Mouse (Mus musculus) limb, embryonic 15.5 days (tissue): ENCODE results near the gene Zdhhc1. TPM values are rescaled to one million over a fixed set of nuclear protein-coding genes. Genes with fewer than 3 reads are reported as not detected.

Source experiments
- ATAC-seq: fragments of 200-750 bp; cut with Nextera tagmentation; 2 replicates; pipeline ENCODE4 v1.8.0; 2017; ENCODE audit warnings: low read depth, moderate TSS enrichment; ENCODE audit not compliant: insufficient number of reproducible peaks, low FRiP score, low TSS enrichment
- H3K27ac ChIP-seq: fragments of 300-500 bp; sonication (generic); 2 replicates; pipeline ENCODE4 v1.5.1; 2015; ENCODE audit warnings: moderate library complexity, mild to moderate bottlenecking, inconsistent platforms
- H3K27me3 ChIP-seq: fragments of 300-500 bp; sonication (generic); 2 replicates; pipeline ENCODE4 v1.6.1; 2015; ENCODE audit warnings: inconsistent platforms
- H3K36me3 ChIP-seq: fragments of 300-500 bp; sonication (generic); 2 replicates; pipeline ENCODE4 v1.6.1; 2015; ENCODE audit warnings: inconsistent platforms
- H3K4me1 ChIP-seq: fragments of 300-500 bp; sonication (generic); 2 replicates; pipeline ENCODE4 v1.6.1; 2015; ENCODE audit warnings: inconsistent platforms
- H3K4me2 ChIP-seq: fragments of 300-500 bp; sonication (generic); 2 replicates; pipeline ENCODE4 v1.6.1; 2015; ENCODE audit warnings: mild to moderate bottlenecking, inconsistent platforms
- H3K4me3 ChIP-seq: fragments of 300-500 bp; sonication (generic); 2 replicates; pipeline ENCODE4 v1.5.1; 2015; ENCODE audit warnings: mild to moderate bottlenecking, inconsistent platforms
- H3K9ac ChIP-seq: fragments of 300-500 bp; sonication (generic); 2 replicates; pipeline ENCODE4 v1.6.1; 2015; ENCODE audit warnings: inconsistent platforms
- H3K9me3 ChIP-seq: fragments of 300-500 bp; sonication (generic); 2 replicates; pipeline ENCODE4 v1.6.1; 2016; ENCODE audit warnings: inconsistent platforms
- WGBS: fragments of 180-500 bp; shearing (Covaris S2); methylation state at CpG from one replicate; pipeline ENCODE4 v1.1.7; 2015; 5-methylcytosine and 5-hydroxymethylcytosine counted together
- polyA plus RNA-seq: library from polyadenylated mRNA; unstranded; fragments of >200 nt; fragmentation: Nextera tagmentation; extraction: Ambion mirVana; gene quantifications from 2 replicates; pipeline ENCODE4 v1.2.1, GENCODE M21; 2015

Gene Zdhhc1
- 40.0 and 42.2 TPM in 2 replicates for polyA plus RNA-seq

DNA sequence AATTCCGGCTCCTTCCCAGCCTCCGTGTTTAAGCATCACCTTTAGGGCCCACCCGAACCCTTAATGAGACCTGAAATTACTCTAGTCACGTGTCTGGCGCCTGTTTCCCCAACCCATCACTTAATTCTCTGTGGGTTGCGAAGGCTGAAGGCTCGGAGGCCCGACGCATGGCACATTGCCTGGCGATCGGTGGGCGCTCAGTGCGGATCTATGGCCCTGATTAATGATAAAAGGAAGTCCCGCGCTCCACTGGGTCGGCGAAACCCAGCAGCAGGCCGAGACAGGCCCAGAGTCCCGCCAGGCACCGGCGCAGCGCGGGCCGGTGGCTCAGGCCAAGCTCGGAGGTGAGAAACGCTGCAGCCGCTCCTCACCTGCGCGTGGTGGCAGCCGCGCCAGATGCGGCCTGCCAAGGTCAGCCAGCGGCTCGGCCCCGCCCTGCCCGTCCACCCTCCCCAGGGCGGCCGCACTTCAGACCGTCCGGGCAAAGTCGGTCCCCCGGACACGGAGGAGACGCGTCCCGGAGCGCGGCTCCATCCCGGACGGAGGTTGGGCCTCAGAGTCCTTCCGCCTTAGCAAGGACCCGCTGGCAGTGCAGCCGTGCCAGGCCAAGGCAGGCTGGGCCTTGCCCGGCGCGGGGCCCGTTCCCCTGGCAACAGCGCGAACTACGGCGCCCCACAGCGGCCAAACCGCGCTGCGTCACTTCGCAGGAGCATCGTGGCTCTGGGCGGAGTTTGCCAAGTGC, at the start of gene Zdhhc1:
Gene Zdhhc1 (minus strand): TSS at position 464 of the 742 bp plus-strand sequence.
- Histone ChIP-seq H3K36me3 (no peaks in the 10 kb centered on the region), H3K9ac (peak within 1 kb of the TSS; percentile 91), H3K9me3 (no peaks in the 10 kb centered on the region), H3K4me3 (peak within 1 kb of the TSS; percentile 83), H3K27ac (peak within 1 kb of the TSS; percentile 89), H3K27me3 (no peaks in the 10 kb centered on the region), H3K4me1 (peaks cover 21% of the 10 kb centered on the region), H3K4me2 (peak within 1 kb of the TSS; percentile 84)
- peak; percentile 76 for ATAC-seq
- under 1% methylated on average over 68 of the region's 68 CpGs for WGBS

- no peaks in the 10 kb centered on the region for H3K27me3 ChIP-seq
- H3K4me1 ChIP-seq: peaks cover 34% of the 10 kb centered on the region
- no peaks in the 10 kb centered on the region for H3K9me3 ChIP-seq
- ATAC-seq: no peak
- H3K27ac ChIP-seq: peak overlapping the region; percentile 33; the same call in 1 of the 2 replicates
- 78% methylated on average over 3 of the region's 3 CpGs for WGBS
- H3K9ac ChIP-seq: no peak overlapping the region
- no peak overlapping the region for H3K4me3 ChIP-seq
- H3K36me3 ChIP-seq: peaks cover 5% of the 10 kb centered on the region; the same call in 1 of the 2 replicates
- H3K4me2 ChIP-seq: no peak overlapping the region
These were observed 48.5 kb upstream of the Zdhhc1 start for GRCm38 (mm10) chr8:105545249-105545648.

DNA sequence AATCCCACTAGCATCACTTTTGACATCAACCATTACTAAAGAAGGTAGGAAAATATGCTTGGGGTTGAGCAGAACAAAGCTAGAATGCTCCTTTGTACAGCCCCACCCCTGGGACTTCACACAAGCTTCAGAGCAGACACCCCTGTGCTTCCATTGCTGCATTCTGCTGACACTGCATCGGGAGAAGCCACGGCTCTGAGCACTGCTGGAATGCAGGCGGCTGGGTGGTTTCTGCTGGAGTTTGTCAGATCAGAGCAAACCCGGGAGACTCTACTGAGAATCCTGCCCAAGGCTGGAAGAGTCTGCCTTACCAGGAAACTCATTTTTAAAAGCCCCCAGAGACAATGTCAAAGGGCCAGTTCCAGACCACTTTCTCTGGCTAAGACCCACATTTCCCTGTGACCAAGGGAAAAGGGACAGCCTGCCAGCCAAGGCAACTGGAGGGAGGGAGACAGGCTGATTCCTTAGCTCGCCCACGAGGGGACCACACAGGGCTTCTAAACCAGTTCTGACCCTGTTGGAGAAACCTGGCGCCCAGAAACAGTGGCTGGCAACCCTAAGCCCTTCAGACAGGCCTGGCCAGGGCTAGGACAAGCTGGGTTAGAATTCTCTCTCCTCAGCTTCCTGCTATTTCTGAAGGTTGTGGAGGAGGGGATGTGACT, 48.0 kb upstream of the Zdhhc1 start:
- H3K27me3 ChIP-seq: no peaks in the 10 kb centered on the region
- H3K4me2 ChIP-seq: no peak overlapping the region
- H3K36me3 ChIP-seq: peaks cover 5% of the 10 kb centered on the region; the same call in 1 of the 2 replicates
- WGBS: 48% methylated on average over 7 of the region's 7 CpGs
- no peak overlapping the region for H3K4me3 ChIP-seq
- peaks cover 34% of the 10 kb centered on the region for H3K4me1 ChIP-seq
- peak overlapping the region; percentile 33; the same call in 1 of the 2 replicates for H3K27ac ChIP-seq
- ATAC-seq: no peak
- H3K9me3 ChIP-seq: no peaks in the 10 kb centered on the region
- H3K9ac ChIP-seq: no peak overlapping the region

DNA sequence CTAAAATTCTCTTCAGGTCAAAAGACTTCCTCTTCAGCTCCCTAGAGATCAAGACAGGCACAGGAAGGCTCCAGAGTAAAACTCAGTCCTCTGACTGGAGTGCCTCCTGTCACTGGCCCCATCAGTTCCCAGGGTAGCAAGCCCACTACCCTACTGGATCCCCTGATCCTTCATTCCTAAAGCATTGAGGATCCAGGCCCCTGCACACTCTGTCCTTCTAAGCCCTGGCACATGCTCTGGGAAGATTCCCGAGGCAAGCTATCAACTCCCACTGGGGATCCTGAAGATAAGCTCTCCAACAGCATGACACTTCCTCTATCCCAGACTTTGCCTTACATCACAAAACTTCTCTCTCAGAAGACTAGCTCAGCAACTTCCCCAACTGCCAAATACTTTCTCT, 47.0 kb upstream of the Zdhhc1 start:
- ATAC-seq: no peak
- H3K36me3 ChIP-seq: peaks cover 13% of the 10 kb centered on the region
- 54% methylated on average over 1 of the region's 1 CpGs for WGBS
- no peak overlapping the region for H3K9ac ChIP-seq
- no peak overlapping the region for H3K4me2 ChIP-seq
- H3K4me3 ChIP-seq: no peak overlapping the region
- H3K27ac ChIP-seq: no peak overlapping the region
- H3K9me3 ChIP-seq: no peaks in the 10 kb centered on the region
- no peaks in the 10 kb centered on the region for H3K27me3 ChIP-seq
- H3K4me1 ChIP-seq: peaks cover 34% of the 10 kb centered on the region

- Histone ChIP-seq H3K36me3 (peaks cover 22% of the 10 kb centered on the region), H3K4me3 (no peak overlapping the region), H3K4me1 (peaks cover 34% of the 10 kb centered on the region), H3K4me2 (no peak overlapping the region), H3K9me3 (no peaks in the 10 kb centered on the region), H3K9ac (no peak overlapping the region), H3K27ac (no peak overlapping the region), H3K27me3 (no peaks in the 10 kb centered on the region)
- WGBS: 86% methylated on average over 2 of the region's 2 CpGs
- no peak for ATAC-seq
These were observed 46.1 kb upstream of the Zdhhc1 start for GRCm38 (mm10) chr8:105542808-105543207.

- Histone ChIP-seq H3K9ac (no peak overlapping the region), H3K4me1 (peaks cover 31% of the 10 kb centered on the region), H3K4me2 (no peak overlapping the region), H3K36me3 (peaks cover 29% of the 10 kb centered on the region), H3K27me3 (no peaks in the 10 kb centered on the region), H3K9me3 (no peaks in the 10 kb centered on the region), H3K27ac (no peak overlapping the region), H3K4me3 (no peak overlapping the region)
- no peak for ATAC-seq
- 71% methylated on average over 3 of the region's 3 CpGs for WGBS
These were observed 45.4 kb upstream of the Zdhhc1 start for GRCm38 (mm10) chr8:105542032-105542656.

- no peak overlapping the region for H3K4me2 ChIP-seq
- peaks cover 4% of the 10 kb centered on the region; the same call in 1 of the 2 replicates for H3K4me1 ChIP-seq
- no peaks in the 10 kb centered on the region for H3K27me3 ChIP-seq
- no peaks in the 10 kb centered on the region for H3K9me3 ChIP-seq
- WGBS: 83% methylated on average over 4 of the region's 4 CpGs
- no peak overlapping the region for H3K27ac ChIP-seq
- H3K9ac ChIP-seq: no peak overlapping the region
- ATAC-seq: no peak
- peaks cover 41% of the 10 kb centered on the region for H3K36me3 ChIP-seq
- no peak overlapping the region for H3K4me3 ChIP-seq
These were observed 42.2 kb upstream of the Zdhhc1 start for GRCm38 (mm10) chr8:105538940-105539339.

- H3K9ac ChIP-seq: no peak overlapping the region
- no peak overlapping the region for H3K4me3 ChIP-seq
- no peak overlapping the region for H3K27ac ChIP-seq
- peaks cover 10% of the 10 kb centered on the region for H3K4me1 ChIP-seq
- no peaks in the 10 kb centered on the region for H3K9me3 ChIP-seq
- peaks cover 41% of the 10 kb centered on the region for H3K36me3 ChIP-seq
- 81% methylated on average over 6 of the region's 6 CpGs for WGBS
- ATAC-seq: 0 out of 2 replicates have a peak, but pooled peaks have one; percentile 35
- H3K27me3 ChIP-seq: no peaks in the 10 kb centered on the region
- H3K4me2 ChIP-seq: no peak overlapping the region
These were observed 40.4 kb upstream of the Zdhhc1 start for GRCm38 (mm10) chr8:105537011-105537677.

DNA sequence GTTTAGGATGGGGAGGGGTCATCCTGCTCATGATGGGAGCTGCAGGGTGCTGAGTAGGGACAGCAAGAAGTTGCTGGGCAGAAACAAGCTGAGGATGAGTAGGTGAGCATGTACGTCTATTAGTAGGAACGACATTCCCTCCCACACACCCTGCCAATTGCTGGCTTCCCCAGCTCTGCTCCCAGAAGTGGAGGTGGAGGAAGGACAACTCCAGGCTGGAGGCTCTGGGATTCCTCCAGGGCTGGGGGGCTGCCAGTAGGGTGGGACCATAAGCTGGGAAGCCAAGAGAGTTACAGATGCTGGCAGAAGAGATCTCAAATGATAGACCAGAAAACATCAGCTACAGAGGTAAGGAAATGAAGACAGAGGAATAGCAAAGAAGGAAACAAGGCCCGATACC, 39.8 kb upstream of the Zdhhc1 start:
- Histone ChIP-seq H3K9me3 (no peaks in the 10 kb centered on the region), H3K36me3 (peaks cover 39% of the 10 kb centered on the region), H3K27me3 (no peaks in the 10 kb centered on the region), H3K4me1 (peaks cover 10% of the 10 kb centered on the region), H3K9ac (no peak overlapping the region), H3K4me2 (no peak overlapping the region), H3K4me3 (no peak overlapping the region), H3K27ac (no peak overlapping the region)
- 83% methylated on average over 3 of the region's 3 CpGs for WGBS
- ATAC-seq: no peak

DNA sequence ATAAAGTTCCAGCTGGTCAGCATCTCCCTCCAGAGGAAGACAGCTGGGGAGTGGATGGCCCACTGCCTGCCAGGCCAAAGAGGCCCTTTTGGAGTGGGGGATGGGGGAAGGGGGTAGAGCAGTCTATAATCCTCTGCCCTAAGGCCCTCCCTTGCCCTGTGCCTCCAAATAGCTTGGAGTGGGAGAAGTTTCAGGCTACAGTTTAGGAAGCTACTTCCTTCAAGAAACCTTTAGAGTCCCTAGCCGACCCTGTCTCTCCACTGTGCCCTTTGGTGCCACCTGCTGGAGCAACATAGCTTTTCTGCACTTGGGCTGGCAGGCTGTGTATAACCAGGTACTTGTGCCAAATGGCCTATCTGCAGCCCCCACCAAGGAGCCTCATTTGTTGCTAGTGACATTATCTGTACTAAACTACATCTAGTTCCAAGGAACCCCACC, 37.2 kb upstream of the Zdhhc1 start:
- Histone ChIP-seq H3K27ac (peak overlapping the region; percentile 54; the same call in 1 of the 2 replicates), H3K4me1 (peaks cover 10% of the 10 kb centered on the region), H3K27me3 (no peaks in the 10 kb centered on the region), H3K4me3 (no peak overlapping the region), H3K4me2 (no peak overlapping the region), H3K9ac (no peak overlapping the region), H3K9me3 (no peaks in the 10 kb centered on the region), H3K36me3 (peaks cover 52% of the 10 kb centered on the region)
- 4% methylated on average over 1 of the region's 1 CpGs for WGBS
- ATAC-seq: no peak

- no peak overlapping the region for H3K9ac ChIP-seq
- 22% methylated on average over 2 of the region's 2 CpGs for WGBS
- peaks cover 10% of the 10 kb centered on the region for H3K4me1 ChIP-seq
- peak; percentile 33; the same call in 1 of the 2 replicates for ATAC-seq
- H3K9me3 ChIP-seq: no peaks in the 10 kb centered on the region
- no peak overlapping the region for H3K4me2 ChIP-seq
- H3K4me3 ChIP-seq: no peak overlapping the region
- peaks cover 52% of the 10 kb centered on the region for H3K36me3 ChIP-seq
- H3K27me3 ChIP-seq: no peaks in the 10 kb centered on the region
- H3K27ac ChIP-seq: peak overlapping the region; percentile 54; the same call in 1 of the 2 replicates
These were observed 36.7 kb upstream of the Zdhhc1 start for GRCm38 (mm10) chr8:105533439-105533838.
